Mouse (Mus musculus) adrenal gland, postnatal 4 days (tissue): ENCODE measurements around the gene Acbd6. TPM values are rescaled to one million over a fixed set of nuclear protein-coding genes. Genes with fewer than 3 reads are reported as not detected.

Experiments
- DNase-seq, 2 experiments: peaks; one replicate each; pipeline ENCODE4 v3.0.0; 2021 to 2022; ENCODE audit warnings: low spot score in 2 of 2, mixed read lengths in 2 of 2
- total RNA-seq, 2 experiments: library from RNA; stranded (reverse); gene quantifications; 2 replicates each; pipeline ENCODE4 v1.2.3; 2021

Acbd6 gene
- total RNA-seq, 2 experiments from 2014 or later = 90.1 to 95.7 TPM

DNA sequence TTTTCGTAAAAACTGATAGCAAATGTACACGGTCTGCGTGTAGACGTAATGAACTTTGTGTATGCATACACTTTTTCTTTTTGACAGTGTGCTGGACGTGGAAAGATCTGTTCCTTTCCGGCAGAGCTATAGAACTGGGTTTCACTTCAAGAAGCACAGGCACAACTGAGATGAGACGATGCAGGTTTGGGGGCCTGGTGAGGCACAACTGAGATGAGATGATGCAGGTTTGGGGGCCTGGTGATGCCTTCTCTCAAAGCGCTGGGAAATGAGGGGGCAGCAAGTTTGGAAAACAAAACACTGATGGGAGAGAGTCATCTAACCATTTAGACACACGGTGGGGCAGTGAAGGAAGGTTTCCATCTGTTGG, 293 bp upstream of the Acbd6 start:
- no peak for DNase-seq

DNA sequence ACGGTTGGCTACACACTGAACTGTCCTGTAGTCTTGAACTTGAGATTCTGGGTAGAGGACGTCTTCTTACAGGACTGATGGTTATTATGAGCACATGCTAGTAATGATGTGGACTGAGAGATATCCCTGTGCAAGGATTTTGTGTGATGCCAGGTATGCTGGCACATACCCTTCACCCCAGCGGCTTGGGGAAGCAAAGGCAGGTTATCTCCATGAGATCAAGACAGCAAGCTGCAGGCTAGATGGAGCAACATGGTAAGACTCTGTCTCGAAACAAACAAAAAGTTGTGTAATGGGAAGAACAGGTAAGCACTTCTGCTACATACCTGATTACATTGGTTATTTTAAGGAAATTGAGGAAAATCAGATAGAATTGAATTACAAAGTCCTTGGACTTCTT, 2.1 kb downstream of the Acbd6 start:
- no peak for DNase-seq

DNA sequence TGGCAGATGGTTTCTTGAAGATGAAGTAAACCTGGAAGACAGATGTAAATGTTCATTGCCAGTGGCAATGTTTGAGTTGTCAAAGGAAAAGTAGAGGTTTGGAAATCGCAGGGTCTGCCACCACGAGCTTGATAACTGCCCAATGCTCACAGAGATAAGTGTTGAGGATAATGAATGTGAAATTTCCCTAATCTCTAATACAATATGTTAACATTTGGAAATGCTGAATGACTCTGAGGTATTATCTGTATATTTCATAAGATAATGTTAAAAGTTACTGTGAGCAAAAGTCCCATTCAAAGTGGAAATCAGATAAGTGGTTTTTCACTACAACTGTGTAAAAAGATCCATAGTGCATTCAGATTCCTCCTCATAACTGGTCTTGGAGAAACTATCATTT, 2.8 kb downstream of the Acbd6 start:
- DNase-seq = no peak

DNA sequence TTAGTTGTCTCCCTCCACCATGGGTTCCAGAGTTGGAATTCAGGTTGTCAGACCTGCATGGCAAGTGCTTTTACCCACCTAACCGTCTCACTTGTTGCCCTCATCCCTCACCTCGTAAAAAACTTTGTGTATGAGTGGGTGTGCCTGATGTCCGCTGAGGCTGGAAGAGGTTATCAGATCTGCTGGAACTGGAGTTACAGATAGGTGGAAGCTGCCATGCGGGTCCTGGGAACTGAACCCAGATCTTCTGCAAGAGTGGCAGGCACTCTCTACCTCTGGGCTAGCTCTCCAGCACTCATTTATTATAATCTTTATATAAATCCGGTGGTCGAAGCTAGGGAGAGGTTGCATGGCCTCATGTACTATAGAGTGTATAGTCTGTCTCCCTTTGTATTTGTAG, 4.3 kb downstream of the Acbd6 start:
- DNase-seq = no peak

DNA sequence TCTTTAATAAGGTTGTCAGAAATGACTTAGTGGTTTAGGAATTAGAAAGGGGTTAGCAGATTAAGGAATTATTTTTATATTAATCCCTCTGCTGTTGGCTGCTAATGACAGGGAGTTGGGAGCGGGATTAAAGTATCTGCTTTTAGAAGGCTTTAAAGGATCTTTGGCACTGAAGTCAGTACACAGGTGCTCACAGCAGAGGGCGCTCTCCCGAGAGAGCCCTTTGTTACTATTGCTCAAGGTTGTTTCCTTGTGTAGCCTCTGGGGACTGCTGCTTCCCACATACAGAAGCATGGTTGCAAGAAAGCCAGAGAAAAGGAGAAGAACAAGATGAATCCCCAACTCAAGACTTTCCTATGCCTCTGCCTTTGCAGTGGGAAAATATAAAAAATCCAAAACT, 6.8 kb downstream of the Acbd6 start:
- no peak for DNase-seq

DNA sequence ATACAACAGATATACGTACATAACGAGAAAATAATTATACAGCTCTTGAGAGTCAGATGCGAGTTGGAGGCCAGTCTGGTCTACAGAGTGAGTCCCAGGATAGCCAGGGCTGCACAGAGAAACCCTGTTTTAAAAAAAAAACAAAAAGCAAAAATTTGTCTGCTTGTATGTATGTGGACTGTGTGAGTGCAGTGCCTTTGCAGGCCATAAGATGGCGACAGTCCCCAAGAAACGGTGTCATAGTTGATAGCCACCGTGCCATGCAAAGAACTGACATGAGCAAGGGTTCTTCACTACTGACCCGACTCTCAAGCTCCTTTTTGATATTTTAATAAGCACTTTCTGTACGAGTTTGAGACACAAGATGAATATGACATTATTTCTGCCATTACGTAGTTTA, 10.2 kb downstream of the Acbd6 start:
- DNase-seq = no peak

DNA sequence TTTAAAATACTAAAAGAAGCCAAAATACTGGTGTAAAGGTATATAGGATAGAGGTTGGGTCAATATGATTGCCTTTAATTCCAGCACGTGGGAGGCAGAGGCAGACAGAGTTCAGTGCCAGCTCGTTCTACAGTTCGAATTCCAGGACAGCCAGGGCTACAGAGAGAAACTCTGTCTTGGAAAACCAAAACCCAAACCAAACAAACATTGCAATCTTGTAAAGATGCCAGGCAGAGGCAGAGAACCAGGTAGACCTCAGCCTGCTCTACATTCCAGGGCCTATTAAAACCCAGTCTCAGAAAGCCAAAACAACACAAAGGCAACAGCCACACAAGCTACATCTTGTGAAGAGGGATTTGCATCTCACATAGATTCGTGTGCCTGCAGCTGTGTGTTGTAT, 11.4 kb downstream of the Acbd6 start:
- DNase-seq = no peak

DNA sequence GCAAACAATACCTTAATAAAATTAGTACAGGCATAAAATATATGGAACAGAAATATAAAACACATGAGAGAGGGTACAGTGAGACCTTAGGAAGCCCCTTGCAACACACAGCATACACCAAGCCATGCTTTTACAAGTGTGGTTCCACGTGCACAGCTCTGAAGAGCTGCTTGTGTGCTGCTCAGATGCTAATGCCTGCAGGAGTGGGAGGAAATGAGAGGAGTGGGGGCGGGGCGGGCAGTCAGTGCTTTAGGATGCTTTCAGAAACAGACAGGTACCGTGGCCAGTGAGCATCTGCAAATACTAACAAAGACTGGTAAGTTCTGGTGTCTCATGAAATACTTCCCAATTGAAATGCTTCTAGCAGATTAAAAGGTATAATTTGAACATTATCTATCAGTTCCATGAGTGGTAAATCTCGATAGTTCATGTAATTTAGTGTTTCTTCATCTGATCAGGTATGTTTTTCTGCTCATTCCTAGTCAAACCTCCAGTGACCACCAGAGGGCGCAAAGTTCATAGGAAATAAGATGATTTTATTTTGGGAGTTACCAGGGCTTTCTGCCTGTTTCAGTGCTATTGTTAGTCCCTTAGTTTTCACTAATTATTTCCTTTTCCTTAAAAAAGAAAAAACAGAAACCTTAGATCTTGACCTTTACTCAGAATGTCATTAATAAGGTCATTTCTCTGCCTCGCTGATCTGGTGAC, 17.2 kb downstream of the Acbd6 start:
- peak; percentile 11 to 36 for DNase-seq

DNA sequence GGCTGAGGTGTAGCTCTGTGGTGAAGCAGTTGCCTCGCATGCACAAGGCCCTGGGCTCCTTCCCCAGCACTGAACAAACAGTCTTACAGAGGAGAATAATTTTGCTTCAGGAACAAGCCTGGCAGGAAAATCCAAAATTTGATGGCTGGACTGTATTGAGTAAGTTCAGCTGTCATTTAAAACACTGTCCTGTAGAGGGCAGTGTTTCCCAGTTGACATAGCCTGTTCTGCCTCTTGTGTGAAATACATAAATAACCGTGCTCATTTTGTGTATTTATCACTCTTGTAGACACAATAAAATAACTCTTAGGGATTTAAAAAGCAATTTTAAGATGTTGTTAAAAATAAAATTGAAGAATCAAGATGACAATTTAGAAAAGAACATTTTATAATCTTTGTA, 18.5 kb downstream of the Acbd6 start:
- DNase-seq = no peak

DNA sequence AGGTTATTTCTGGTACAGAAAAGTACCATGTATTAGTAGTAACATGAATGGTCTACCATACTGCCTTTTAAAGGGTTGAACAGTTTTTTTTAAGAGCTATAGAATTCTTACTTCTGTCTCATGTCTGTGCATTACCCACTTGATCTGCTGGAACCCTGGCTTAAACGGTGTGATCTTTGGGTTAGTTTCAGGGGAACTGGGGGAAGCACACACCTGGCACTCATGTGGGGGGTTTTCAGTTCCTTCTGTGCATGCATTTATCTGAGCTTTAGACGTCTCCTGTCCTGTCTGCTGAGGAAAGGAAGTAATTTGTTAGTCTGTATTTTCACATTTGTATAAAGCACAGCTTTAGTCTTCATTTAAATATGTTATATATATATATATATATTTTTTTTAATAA, 19.4 kb downstream of the Acbd6 start:
- no peak for DNase-seq

DNA sequence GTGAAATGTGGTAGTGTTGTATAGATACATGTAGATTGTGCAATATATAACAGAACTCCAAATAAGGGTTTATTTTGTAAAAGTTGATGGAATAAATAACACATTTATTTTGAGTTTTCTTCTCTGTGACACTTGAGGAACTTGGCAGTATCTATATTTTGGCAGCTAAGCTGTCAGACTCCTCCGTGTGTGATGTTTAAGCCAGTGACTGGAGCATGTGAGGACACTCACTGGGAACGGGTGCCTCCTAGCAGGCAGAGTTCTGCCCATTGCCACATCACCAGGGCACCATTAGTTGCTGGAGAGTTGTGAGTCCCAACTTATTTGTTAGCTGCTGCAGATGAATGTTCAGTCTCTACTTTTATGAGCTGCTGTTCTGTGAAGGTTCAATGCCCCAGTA, 30.0 kb downstream of the Acbd6 start:
- DNase-seq = no peak

DNA sequence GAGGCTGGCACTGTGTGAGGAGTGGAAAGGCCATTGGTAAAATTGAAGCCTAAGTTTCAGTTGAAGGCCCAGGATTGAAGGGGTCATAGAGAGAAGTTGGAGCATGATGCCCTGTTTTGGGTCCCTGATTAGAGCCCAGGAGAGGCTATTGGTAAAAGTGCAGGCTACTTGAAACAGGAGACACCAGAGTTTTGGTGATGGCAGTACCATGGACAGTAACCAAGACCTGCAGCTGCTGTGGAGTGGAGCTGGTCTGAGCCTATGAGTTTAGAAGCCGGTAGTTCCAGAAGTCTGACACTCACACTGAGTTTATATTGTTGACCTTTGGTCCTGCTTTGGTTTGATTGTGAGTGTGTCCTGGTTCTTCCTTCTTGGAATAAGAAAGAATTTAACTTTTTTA, 36.2 kb downstream of the Acbd6 start:
- no peak for DNase-seq

DNA sequence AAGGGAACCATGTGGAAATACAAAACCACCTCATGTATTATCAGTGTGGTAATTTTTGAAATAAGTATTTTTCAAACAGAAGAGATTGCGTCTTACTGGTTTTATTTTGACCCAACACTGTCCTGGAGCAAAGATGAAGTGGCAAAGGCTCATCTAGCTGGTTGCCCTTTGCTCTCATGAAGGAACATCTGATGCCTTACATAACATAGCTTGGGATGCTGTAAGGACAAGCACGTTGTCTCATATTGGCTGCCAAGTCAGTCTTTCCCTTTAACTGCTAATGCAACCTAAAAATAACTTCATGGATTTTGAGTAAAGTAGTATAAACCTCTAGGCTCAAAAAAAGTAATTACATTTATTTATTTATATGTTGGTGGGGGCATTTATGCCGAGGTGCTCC, 38.7 kb downstream of the Acbd6 start:
- no peak for DNase-seq

DNA sequence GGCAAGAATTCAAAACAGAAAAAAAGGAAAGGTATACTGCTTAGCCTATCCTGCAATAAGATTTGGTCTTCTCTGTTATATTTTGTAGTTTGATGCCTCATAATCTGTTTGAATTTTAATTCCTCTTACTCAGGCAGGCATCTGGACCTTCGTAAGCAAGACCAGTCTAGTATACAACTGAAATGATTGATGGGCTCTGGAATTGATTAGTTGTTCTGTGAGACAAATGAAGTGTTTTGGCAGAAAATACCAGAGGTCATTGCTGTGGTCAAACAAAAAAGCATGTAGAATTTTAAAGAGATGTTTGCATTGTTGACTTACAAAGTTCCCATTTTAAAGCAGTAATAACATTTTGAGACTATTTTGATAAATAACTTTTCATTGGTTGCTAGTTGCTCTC, 46.8 kb downstream of the Acbd6 start:
- no peak for DNase-seq

DNA sequence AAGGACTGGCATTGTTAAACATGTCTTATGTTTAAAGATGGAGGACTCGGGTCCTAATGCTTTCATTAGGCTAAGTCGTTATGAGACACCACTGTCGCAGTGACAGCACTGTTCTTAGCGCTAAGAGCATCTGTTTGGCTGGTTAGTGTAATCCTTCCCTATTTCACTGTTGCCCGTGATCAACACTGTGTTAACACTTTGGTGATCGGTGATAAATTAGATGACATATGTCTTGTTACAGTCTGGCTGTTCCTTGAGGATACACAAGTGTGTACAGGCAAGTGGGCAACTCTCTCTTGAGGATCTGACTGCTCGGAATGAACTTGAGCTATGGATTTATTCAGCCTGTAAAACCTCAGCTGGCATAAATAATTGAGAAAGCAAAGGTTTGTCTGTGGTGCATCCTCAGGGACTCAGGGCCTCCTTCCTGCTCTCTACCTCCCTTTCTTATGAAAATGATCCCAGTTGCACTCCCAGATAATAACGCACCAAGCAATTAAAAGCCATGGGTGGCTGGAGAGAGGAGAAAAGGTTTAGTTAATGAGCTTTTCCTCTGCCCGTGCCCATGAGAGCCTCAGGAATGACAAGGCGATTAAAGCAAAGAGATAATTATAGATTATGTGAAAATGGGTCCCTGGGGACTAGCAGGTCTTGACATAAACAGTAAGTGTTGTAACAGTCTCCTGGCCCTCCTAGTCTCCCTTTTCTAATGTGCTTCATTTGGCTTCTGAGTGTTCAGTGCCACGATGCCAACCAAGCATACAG, 47.7 kb downstream of the Acbd6 start:
- no peak for DNase-seq

DNA sequence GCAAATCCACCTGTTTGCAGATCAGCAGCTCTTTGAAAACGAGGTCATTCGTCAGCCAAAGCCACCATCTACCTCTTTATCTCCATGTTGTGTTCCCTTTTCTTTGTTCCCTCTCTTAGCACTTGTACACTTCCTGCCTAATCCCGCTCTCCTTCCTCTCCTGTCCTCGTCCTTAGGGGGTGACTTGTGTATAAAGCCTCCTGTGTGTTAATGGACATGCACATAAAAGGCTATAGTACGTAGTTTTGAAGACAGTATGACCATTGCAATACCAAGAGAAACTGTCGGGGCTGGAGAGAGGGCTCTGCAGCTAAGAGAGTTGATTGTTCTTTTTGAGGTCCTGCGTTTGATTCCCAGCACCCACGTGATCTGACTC, 48.2 kb downstream of the Acbd6 start:
- no peak for DNase-seq

DNA sequence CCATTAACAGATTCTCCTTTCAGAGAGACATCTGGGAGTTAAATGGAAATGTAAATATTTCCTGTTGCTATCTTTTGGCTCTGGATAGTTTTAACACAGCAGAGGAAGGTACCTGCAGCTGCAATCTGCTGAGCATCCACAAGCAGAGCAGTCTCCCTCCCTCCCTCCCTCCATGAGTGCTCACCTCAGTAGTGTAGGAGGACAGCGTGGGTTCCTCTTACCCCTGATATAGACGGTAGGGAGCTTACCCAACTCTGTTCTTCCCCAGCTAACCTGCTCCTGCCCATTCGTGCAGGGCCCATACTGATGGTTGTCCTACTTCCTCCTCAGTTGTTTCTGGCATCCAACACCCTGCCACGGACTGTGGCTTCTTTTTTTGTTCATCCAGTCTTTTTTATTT, 50.6 kb downstream of the Acbd6 start:
- DNase-seq = no peak

DNA sequence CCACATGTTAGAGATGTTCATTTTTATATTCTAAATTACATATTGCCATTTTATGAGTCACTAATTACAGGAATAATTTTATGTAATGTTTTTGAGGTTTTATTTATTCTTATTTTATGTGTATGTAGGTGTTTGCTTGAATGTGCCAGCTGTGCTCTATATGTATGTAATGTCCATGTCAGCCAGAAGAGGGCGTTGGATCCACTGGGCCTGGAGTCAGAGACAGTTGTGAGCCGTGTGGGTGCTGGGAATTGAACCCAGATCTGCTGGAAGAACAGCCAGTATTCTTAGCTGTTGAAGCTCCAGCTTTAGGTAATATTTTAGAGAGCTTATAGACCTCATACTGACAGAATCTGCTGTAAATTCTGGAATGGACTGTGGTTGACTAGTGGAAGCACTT, 56.5 kb downstream of the Acbd6 start:
- no peak for DNase-seq

DNA sequence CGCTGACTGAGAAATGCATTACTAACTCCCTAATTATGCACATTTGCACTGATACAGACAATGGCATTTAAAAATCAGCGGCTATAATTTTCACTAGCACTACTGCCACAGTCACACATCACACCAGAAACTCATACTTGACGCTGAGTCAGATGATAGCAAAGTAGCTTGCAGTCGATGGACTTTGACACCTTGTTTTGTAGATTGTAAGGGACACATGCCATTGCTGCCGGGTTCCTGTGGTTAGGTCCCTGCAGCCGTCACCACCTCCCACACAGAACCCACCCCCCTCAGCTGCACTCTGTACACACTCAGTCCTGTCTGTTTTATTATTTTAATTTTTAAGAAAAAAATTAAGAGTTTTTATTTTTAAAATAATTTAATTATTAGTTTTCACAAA, 63.2 kb downstream of the Acbd6 start:
- DNase-seq = no peak

DNA sequence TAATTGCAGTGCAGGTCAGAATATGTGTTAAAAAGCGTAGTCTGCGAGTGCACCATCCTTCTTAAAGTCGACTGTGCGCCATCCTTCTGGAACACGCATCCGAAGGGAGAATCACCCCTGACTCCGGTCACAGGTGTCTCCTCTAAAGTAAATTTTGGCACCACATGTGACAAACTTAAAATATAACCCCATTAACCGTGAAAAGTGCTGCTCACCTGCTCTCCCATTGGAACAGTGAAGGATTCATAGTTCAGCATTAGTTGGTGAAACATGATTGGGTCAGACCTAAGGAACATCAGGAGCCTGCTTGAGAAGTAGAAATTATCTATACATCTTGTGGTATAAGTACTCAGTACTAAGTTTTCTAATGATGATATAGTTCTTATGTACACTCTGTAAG, 65.3 kb downstream of the Acbd6 start:
- no peak for DNase-seq

DNA sequence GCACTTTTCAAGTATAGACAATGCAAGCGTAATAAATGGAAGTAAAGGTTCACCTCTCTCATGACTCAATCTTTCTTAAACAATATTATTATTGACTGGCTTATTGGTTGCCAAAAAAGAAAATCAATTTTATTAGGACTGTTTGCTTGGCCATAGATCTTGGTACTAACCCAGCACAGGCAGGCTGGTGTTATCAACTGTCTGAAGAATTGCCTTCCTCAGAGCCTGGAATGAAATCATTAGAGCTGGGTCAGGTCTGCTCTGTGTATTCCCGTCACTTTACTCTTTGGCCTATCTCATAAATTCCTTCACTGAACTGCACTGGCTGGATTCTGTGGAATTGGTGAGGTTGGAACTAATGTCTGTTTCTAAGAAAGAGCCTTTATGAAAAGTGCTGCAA, 69.8 kb downstream of the Acbd6 start:
- DNase-seq = no peak

DNA sequence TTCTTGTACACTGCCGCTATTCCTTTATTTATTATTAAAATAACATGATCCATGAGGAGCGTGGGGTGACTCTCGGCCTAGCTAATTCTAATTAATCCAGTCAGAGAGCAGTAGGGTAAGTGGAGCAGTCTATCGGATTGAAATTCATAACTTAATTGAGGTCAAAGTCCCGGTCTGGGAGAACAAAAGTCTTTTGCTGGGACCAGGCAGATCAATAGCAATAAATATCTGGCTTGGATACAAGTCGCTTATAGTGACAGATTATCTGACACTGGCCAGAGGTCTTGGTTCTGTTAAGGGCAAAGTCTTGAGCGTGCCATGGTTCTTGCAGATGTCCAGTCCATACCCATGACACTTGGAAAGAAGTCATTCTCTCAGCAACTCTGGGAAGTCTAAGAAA, 78.7 kb downstream of the Acbd6 start:
- no peak for DNase-seq

DNA sequence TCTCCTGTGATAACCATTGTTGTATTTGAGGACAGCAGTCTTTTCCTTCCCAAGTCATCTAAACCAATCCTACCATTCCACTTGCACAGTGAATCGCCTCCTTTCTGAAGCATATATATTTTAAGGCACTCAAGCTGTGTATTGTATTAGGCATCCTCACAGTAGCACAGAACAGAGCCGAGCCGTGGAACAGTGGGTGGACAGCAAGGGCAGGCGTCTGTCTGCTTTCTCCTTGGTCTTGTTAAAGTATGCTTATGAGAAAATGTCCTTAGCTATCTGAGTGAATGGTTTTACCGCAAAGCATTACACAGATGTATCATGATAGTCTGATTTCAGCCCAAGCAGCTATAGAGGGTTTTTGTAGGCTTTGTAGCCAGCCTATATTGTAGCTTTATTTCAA, 87.9 kb downstream of the Acbd6 start:
- DNase-seq = no peak
